Mouse (Mus musculus) midbrain, embryonic 11.5 days (tissue): Measurements from ENCODE around the gene Fzd4. TPM values are rescaled to one million over a fixed set of nuclear protein-coding genes. Genes with fewer than 3 reads are reported as not detected.

Source experiments
- ATAC-seq: fragments of 200-750 bp; cut with Nextera tagmentation; 2 replicates; pipeline ENCODE4 v1.8.0; 2017; ENCODE audit warnings: moderate TSS enrichment, moderate library complexity; ENCODE audit not compliant: low FRiP score
- DNase-seq: peaks from one replicate; pipeline ENCODE4 v3.0.0; 2015; ENCODE audit warnings: low spot score; ENCODE audit errors: missing footprints
- H3K27ac ChIP-seq: fragments of 300-500 bp; sonication (generic); 2 replicates; pipeline ENCODE4 v1.5.1; 2014; ENCODE audit warnings: low read depth, low read length
- H3K27me3 ChIP-seq: fragments of 300-500 bp; sonication (generic); 2 replicates; pipeline ENCODE4 v1.6.1; 2014; ENCODE audit warnings: mild to moderate bottlenecking, low read length, moderate library complexity, mixed read lengths; ENCODE audit not compliant: control insufficient read depth, insufficient read depth
- H3K36me3 ChIP-seq: fragments of 300-500 bp; sonication (generic); 2 replicates; pipeline ENCODE4 v1.6.1; 2014; ENCODE audit warnings: mild to moderate bottlenecking, low read length, moderate library complexity, mixed read lengths; ENCODE audit not compliant: control insufficient read depth, insufficient read depth
- H3K4me1 ChIP-seq: fragments of 300-500 bp; sonication (generic); 2 replicates; pipeline ENCODE4 v1.6.1; 2014; ENCODE audit warnings: low read length; ENCODE audit not compliant: control insufficient read depth, insufficient read depth
- H3K4me2 ChIP-seq: fragments of 300-500 bp; sonication (generic); 2 replicates; pipeline ENCODE4 v1.6.1; 2014; ENCODE audit warnings: mild to moderate bottlenecking, moderate library complexity
- H3K4me3 ChIP-seq: fragments of 300-500 bp; sonication (generic); 2 replicates; pipeline ENCODE4 v1.5.1; 2014; ENCODE audit warnings: low read depth, low read length
- H3K9ac ChIP-seq: fragments of 300-500 bp; sonication (generic); 2 replicates; pipeline ENCODE4 v1.6.1; 2014; ENCODE audit warnings: low read length
- H3K9me3 ChIP-seq: fragments of 300-500 bp; sonication (generic); 2 replicates; pipeline ENCODE4 v1.6.1; 2016; ENCODE audit warnings: low read length; ENCODE audit not compliant: control insufficient read depth
- WGBS: fragments of 180-500 bp; shearing (Covaris S2); extraction: QIAGEN DNeasy Blood & Tissue Kit; methylation state at CpG from one replicate; pipeline ENCODE4 v1.1.7; 2014; 5-methylcytosine and 5-hydroxymethylcytosine counted together
- polyA plus RNA-seq: library from polyadenylated mRNA; unstranded; fragments of >200 nt; fragmentation: Nextera tagmentation; extraction: Ambion mirVana; gene quantifications from 2 replicates; pipeline ENCODE4 v1.2.1, GENCODE M21; 2014

Fzd4 gene
- polyA plus RNA-seq, 1 experiment from 2014 or later = 2.0 TPM

GRCm38 (mm10) chr7:89421294-89421693 lies 17.1 kb downstream of the Fzd4 start:
- Histone ChIP-seq H3K9ac (no peak overlapping the region), H3K27me3 (no peaks in the 10 kb centered on the region), H3K4me2 (no peak overlapping the region), H3K36me3 (no peaks in the 10 kb centered on the region), H3K9me3 (no peaks in the 10 kb centered on the region), H3K4me1 (no peaks in the 10 kb centered on the region), H3K27ac (no peak overlapping the region), H3K4me3 (no peak overlapping the region)
- ATAC-seq = no peak
- DNase-seq = peak; percentile 80
- WGBS = 90% methylated on average over 5 of the region's 5 CpGs

DNA sequence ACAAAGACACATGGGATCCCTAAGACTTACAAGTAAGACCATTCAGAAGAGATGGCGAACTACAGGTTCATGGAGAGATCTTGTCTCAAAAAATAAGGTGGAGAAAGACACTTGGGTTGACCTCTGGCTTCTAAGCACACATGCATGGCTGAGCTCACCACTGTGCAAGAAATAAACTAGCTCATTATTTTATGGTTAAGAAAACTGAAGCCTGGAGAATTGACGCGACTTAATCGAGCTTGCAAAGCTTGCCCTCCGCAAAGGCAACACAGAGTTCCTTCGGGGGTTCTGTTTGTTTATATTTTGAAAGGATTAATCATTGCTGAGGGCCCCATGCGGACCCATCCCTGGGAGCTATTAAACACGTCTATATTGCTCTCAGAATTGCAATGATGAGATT lies 18.5 kb downstream of the Fzd4 start:
- 54% methylated on average over 8 of the region's 8 CpGs for WGBS

GRCm38 (mm10) chr7:89423194-89423593 lies 19.0 kb downstream of the Fzd4 start:
- no peaks in the 10 kb centered on the region for H3K9me3 ChIP-seq

More for the DNA sequence above, 18.5 kb downstream of the Fzd4 start:
- no peaks in the 10 kb centered on the region for H3K4me1 ChIP-seq
- ATAC-seq (no peak), DNase-seq (peak; percentile 33)
- no peaks in the 10 kb centered on the region for H3K27me3 ChIP-seq
- no peak overlapping the region for H3K9ac ChIP-seq
- no peak overlapping the region for H3K4me2 ChIP-seq
- no peaks in the 10 kb centered on the region for H3K36me3 ChIP-seq
- no peak overlapping the region for H3K27ac ChIP-seq
- no peak overlapping the region for H3K4me3 ChIP-seq
- H3K9me3 ChIP-seq = no peaks in the 10 kb centered on the region

GRCm38 (mm10) chr7:89423688-89424255 lies 19.6 kb downstream of the Fzd4 start:
- peak; percentile 79 for DNase-seq
- Histone ChIP-seq H3K4me1 (no peaks in the 10 kb centered on the region), H3K4me3 (no peak overlapping the region), H3K9ac (no peak overlapping the region), H3K27me3 (no peaks in the 10 kb centered on the region), H3K27ac (no peak overlapping the region), H3K9me3 (no peaks in the 10 kb centered on the region), H3K4me2 (no peak overlapping the region), H3K36me3 (no peaks in the 10 kb centered on the region)
- whole genome bisulfite sequencing = 72% methylated on average over 8 of the region's 8 CpGs
- ATAC-seq = no peak

More at GRCm38 (mm10) chr7:89423194-89423593, 19.0 kb downstream of the Fzd4 start:
- DNase-seq = peak; percentile 81
- Histone ChIP-seq H3K9ac (no peak overlapping the region), H3K27me3 (no peaks in the 10 kb centered on the region), H3K27ac (no peak overlapping the region), H3K4me2 (no peak overlapping the region), H3K36me3 (no peaks in the 10 kb centered on the region), H3K4me1 (no peaks in the 10 kb centered on the region), H3K4me3 (no peak overlapping the region)
- ATAC-seq = no peak
- WGBS = 46% methylated on average over 5 of the region's 5 CpGs

DNA sequence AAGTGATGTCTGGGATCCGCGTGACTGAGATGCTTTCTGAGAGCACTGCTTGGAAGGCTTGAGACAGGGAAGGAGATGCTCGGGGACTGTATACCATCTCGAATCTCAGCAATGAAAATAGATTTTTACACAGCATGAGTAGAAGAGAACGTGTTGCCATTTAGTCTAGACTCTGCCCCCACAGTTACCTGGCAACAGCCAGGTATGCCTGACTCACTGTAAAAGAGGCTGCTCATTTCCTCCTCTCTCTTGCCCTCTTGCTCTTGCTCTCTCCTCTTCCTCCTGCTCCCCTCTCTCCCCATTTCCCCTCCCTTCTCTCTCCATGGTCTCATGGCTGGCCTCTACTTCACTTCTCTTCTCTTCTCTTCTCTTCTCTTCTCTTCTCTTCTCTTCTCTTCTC lies 20.5 kb downstream of the Fzd4 start:
- no peaks in the 10 kb centered on the region for H3K4me1 ChIP-seq
- 86% methylated on average over 5 of the region's 5 CpGs for WGBS
- no peak overlapping the region for H3K9ac ChIP-seq
- H3K9me3 ChIP-seq = no peaks in the 10 kb centered on the region
- no peaks in the 10 kb centered on the region for H3K36me3 ChIP-seq
- H3K27ac ChIP-seq = no peak overlapping the region
- H3K4me3 ChIP-seq = no peak overlapping the region
- DNase-seq (no peak), ATAC-seq (no peak)
- H3K27me3 ChIP-seq = no peaks in the 10 kb centered on the region
- H3K4me2 ChIP-seq = no peak overlapping the region

GRCm38 (mm10) chr7:89425803-89426725 lies 21.9 kb downstream of the Fzd4 start:
- no peak overlapping the region for H3K4me3 ChIP-seq
- H3K27ac ChIP-seq = no peak overlapping the region
- WGBS = 71% methylated on average over 11 of the region's 11 CpGs
- H3K4me2 ChIP-seq = no peak overlapping the region
- no peaks in the 10 kb centered on the region for H3K36me3 ChIP-seq
- H3K4me1 ChIP-seq = no peaks in the 10 kb centered on the region
- peak; percentile 84 for DNase-seq
- ATAC-seq = no peak
- H3K9me3 ChIP-seq = no peaks in the 10 kb centered on the region
- no peak overlapping the region for H3K9ac ChIP-seq
- no peaks in the 10 kb centered on the region for H3K27me3 ChIP-seq

- Histone ChIP-seq H3K36me3 (no peaks in the 10 kb centered on the region), H3K9ac (no peak overlapping the region), H3K27me3 (no peaks in the 10 kb centered on the region), H3K4me2 (no peak overlapping the region), H3K4me3 (no peak overlapping the region), H3K27ac (no peak overlapping the region), H3K9me3 (no peaks in the 10 kb centered on the region), H3K4me1 (no peaks in the 10 kb centered on the region)
- DNase-seq (peak; percentile 53), ATAC-seq (no peak)
- 61% methylated on average over 5 of the region's 5 CpGs for WGBS
These were observed 22.9 kb downstream of the Fzd4 start for GRCm38 (mm10) chr7:89427101-89427500.

GRCm38 (mm10) chr7:89428804-89429203 lies 24.6 kb downstream of the Fzd4 start:
- WGBS = 86% methylated on average over 5 of the region's 5 CpGs
- H3K4me3 ChIP-seq = no peak overlapping the region
- no peaks in the 10 kb centered on the region for H3K27me3 ChIP-seq
- no peak overlapping the region for H3K4me2 ChIP-seq
- H3K27ac ChIP-seq = no peak overlapping the region
- ATAC-seq (no peak), DNase-seq (no peak)
- no peaks in the 10 kb centered on the region for H3K9me3 ChIP-seq
- H3K4me1 ChIP-seq = no peaks in the 10 kb centered on the region
- no peak overlapping the region for H3K9ac ChIP-seq
- no peaks in the 10 kb centered on the region for H3K36me3 ChIP-seq

DNA sequence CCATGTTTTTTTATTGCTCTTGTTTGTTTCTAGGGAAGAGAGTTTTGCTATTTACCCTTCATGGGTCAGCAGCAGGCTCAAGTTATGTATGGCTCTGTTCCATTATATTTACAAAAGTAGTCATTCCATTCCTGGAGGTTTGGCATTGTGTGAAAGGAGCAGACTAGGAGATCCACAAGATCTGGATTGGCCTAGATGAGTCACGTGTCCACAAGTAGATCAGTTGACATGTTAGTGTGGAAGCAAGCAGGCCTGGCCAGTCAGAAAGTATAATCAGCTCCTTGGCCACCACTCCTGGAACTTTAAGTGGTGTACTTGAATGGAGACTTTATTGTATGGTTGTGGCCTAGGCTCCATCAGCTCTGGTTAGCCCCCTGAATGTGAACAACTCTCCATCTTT lies 25.2 kb downstream of the Fzd4 start:
- DNase-seq (no peak), ATAC-seq (no peak)
- Histone ChIP-seq H3K4me2 (no peak overlapping the region), H3K36me3 (no peaks in the 10 kb centered on the region), H3K27me3 (no peaks in the 10 kb centered on the region), H3K9ac (no peak overlapping the region), H3K4me3 (no peak overlapping the region), H3K9me3 (no peaks in the 10 kb centered on the region), H3K4me1 (no peaks in the 10 kb centered on the region), H3K27ac (no peak overlapping the region)
- WGBS = 76% methylated on average over 1 of the region's 1 CpGs
